Mouse (Mus musculus): ENCODE data around the gene Serpinb9c.
"Not testable (repeated sequence)": the region's sequence is repeated elsewhere in the genome, so short reads cannot be mapped to it uniquely, and the experiment has no call there.

Gene Serpinb9c

GRCm38 (mm10) chr13:33159642-33160041, at the start of gene Serpinb9c:
Gene Serpinb9c (minus strand): TSS chr13:33159742.
- DNase-seq (ENCODE audit: low read depth), result no peak

- no peak for DNase-seq (ENCODE audit: low read depth)
These were observed 40.2 kb upstream of the Serpinb9c start for GRCm38 (mm10) chr13:33199740-33200139.

GRCm38 (mm10) chr13:33192659-33193058, 33.1 kb upstream of the Serpinb9c start, which contains the start of gene Serpinb9d:
Gene Serpinb9d (plus strand): TSS chr13:33192959.
- no peak for DNase-seq (ENCODE audit: low read depth)

- DNase-seq (ENCODE audit: low read depth), result not testable (repeated sequence)
These were observed 30.9 kb upstream of the Serpinb9c start for GRCm38 (mm10) chr13:33190486-33190885.

- no peak for DNase-seq (ENCODE audit: low read depth)
These were observed 18.1 kb downstream of the Serpinb9c start for GRCm38 (mm10) chr13:33141435-33141834.

- no peak for DNase-seq (ENCODE audit: low read depth)
These were observed 21.8 kb downstream of the Serpinb9c start for GRCm38 (mm10) chr13:33137717-33138116.

GRCm38 (mm10) chr13:33113054-33113453, 46.5 kb downstream of the Serpinb9c start:
- no peak for DNase-seq (ENCODE audit: low read depth)

- DNase-seq (ENCODE audit: low read depth), result no peak
These were observed 53.9 kb downstream of the Serpinb9c start for GRCm38 (mm10) chr13:33105626-33106025.
